In genomic region chr12:116601395-116601794, GRCm38 (mm10) we compare ENCODE assay signal across 15 mouse cellular contexts.
"Had no signal": no experiment of that assay in that cellular context is flagged by ENCODE, and none has a peak within 500 bp of the region (broad histone marks: within the 10 kb centered on the region; RNA-seq: fewer than 3 reads in every experiment).

No protein-coding gene starts in this region.

- H3K4me2 ChIP-seq: neural tube, embryonic 15.5 days; stomach, embryonic 15.5 days had no signal

- H3K27ac ChIP-seq: stomach, embryonic 15.5 days; stomach, postnatal 0 days had no signal

- H3K9me3 ChIP-seq: neural tube, embryonic 15.5 days; stomach, embryonic 15.5 days had no signal

- DNase-seq: retina, postnatal 1 day; right cerebral cortex, adult 18-20 months; right cerebral cortex, postnatal 14 days; right cerebral cortex, postnatal 25 days; right cerebral cortex, postnatal 4 days; spleen, adult 18-20 months; thymus, adult 18-20 months; thymus, adult 2 months; thymus, postnatal 14 days; thymus, postnatal 25 days; thymus, postnatal 36 days; thymus, postnatal 4 days had no signal

- H3K27me3 ChIP-seq: neural tube, embryonic 15.5 days; stomach, embryonic 15.5 days had no signal

- H3K36me3 ChIP-seq: neural tube, embryonic 15.5 days; stomach, embryonic 15.5 days had no signal

- H3K4me3 ChIP-seq: neural tube, embryonic 15.5 days; stomach, embryonic 15.5 days had no signal

- H3K9ac ChIP-seq: neural tube, embryonic 15.5 days; stomach, embryonic 15.5 days had no signal

- H3K4me1 ChIP-seq: stomach, embryonic 15.5 days had no signal
